Mouse (Mus musculus) lung, embryonic 15.5 days (tissue): Measurements from ENCODE around the gene Srp14. TPM values are rescaled to one million over a fixed set of nuclear protein-coding genes. Genes with fewer than 3 reads are reported as not detected.

Experiments
- polyA plus RNA-seq: library from polyadenylated mRNA; unstranded; fragments of >200 nt; fragmentation: Nextera tagmentation; extraction: Ambion mirVana; gene quantifications from 2 replicates; pipeline ENCODE4 v1.2.1, GENCODE M21; 2015

The Srp14 gene
- polyA plus RNA-seq, 1 experiment from 2014 or later, result 238 TPM

Other genes starting within 250 kb of the Srp14 start
- gene Fsip1, start 222.7 kb downstream of the Srp14 start, polyA plus RNA-seq, result 0.89 and 1.3 TPM in 2 replicates
- gene Gpr176, start 106.3 kb downstream of the Srp14 start, polyA plus RNA-seq, result 0.22 and 0.28 TPM in 2 replicates
- 11.4 and 12.1 TPM in 2 replicates for gene Eif2ak4, start 91.1 kb downstream of the Srp14 start, polyA plus RNA-seq
- gene Bmf, start 70.0 kb upstream of the Srp14 start, polyA plus RNA-seq, result 5.5 and 8.5 TPM in 2 replicates
- gene Bub1b, start 118.5 kb upstream of the Srp14 start, polyA plus RNA-seq, result 114 and 115 TPM in 2 replicates
- gene Pak6, start 183.6 kb upstream of the Srp14 start, polyA plus RNA-seq, result 1.6 and 2.2 TPM in 2 replicates
- 0.10 and 0.12 TPM in 2 replicates for gene Ankrd63, start 224.3 kb upstream of the Srp14 start, polyA plus RNA-seq
- gene Plcb2, start 248.7 kb upstream of the Srp14 start, polyA plus RNA-seq, result 1.5 and 2.5 TPM in 2 replicates